Mouse (Mus musculus) neural tube, embryonic 12.5 days (tissue): ENCODE data around the gene Gm28845. TPM values are rescaled to one million over a fixed set of nuclear protein-coding genes. Genes with fewer than 3 reads are reported as not detected.

Source experiments
- ATAC-seq: fragments of 200-750 bp; cut with Nextera tagmentation; 2 replicates; pipeline ENCODE4 v1.8.0; 2017; ENCODE audit warnings: low read depth, mild to moderate bottlenecking, moderate TSS enrichment, moderate library complexity; ENCODE audit not compliant: low FRiP score
- H3K27ac ChIP-seq: fragments of 300-500 bp; sonication (generic); 2 replicates; pipeline ENCODE4 v1.5.1; 2016
- H3K27me3 ChIP-seq: fragments of 300-500 bp; sonication (generic); replicated peaks from 2 replicates; pipeline ENCODE4 v1.6.1; 2016; ENCODE audit warnings: mild to moderate bottlenecking
- H3K36me3 ChIP-seq: fragments of 300-500 bp; sonication (generic); 2 replicates; pipeline ENCODE4 v1.6.1; 2016; ENCODE audit warnings: mild to moderate bottlenecking
- H3K4me1 ChIP-seq: fragments of 300-500 bp; sonication (generic); 2 replicates; pipeline ENCODE4 v1.6.1; 2016
- H3K4me2 ChIP-seq: fragments of 300-500 bp; sonication (generic); replicated peaks from 2 replicates; pipeline ENCODE4 v1.6.1; 2016; ENCODE audit warnings: mild to moderate bottlenecking
- H3K4me3 ChIP-seq: fragments of 300-500 bp; sonication (generic); 2 replicates; pipeline ENCODE4 v1.5.1; 2016
- H3K9ac ChIP-seq: fragments of 300-500 bp; sonication (generic); 2 replicates; pipeline ENCODE4 v1.6.1; 2016; ENCODE audit warnings: mild to moderate bottlenecking
- H3K9me3 ChIP-seq: fragments of 300-500 bp; sonication (generic); 2 replicates; pipeline ENCODE4 v1.6.1; 2016; ENCODE audit warnings: mild to moderate bottlenecking
- WGBS: fragments of 180-500 bp; shearing (Covaris S2); methylation state at CpG from one replicate; pipeline ENCODE4 v1.1.7; 2016; 5-methylcytosine and 5-hydroxymethylcytosine counted together
- polyA plus RNA-seq: library from polyadenylated mRNA; unstranded; fragments of >200 nt; fragmentation: Nextera tagmentation; extraction: Ambion mirVana; gene quantifications from 2 replicates; pipeline ENCODE4 v1.2.1, GENCODE M21; 2016

The Gm28845 gene
- polyA plus RNA-seq, result not detected in 2 replicates

GRCm38 (mm10) chr1:65119438-65119837, at the start of gene Gm28845:
Gene Gm28845, minus strand, starts transcription at chr1:65119558.
- H3K4me3 ChIP-seq, result no peak within 1 kb of the TSS
- ATAC-seq, result no peak
- WGBS, result 87% methylated on average over 1 of the region's 1 CpGs

GRCm38 (mm10) chr1:65167496-65167895, 48.1 kb upstream of the Gm28845 start:
- no peaks in the 10 kb centered on the region for H3K9me3 ChIP-seq
- WGBS, result 91% methylated on average over 1 of the region's 1 CpGs
- H3K4me3 ChIP-seq, result no peak overlapping the region
- no peak overlapping the region for H3K9ac ChIP-seq
- no peak overlapping the region for H3K27ac ChIP-seq
- peaks cover 91% of the 10 kb centered on the region for H3K36me3 ChIP-seq
- no peaks in the 10 kb centered on the region for H3K27me3 ChIP-seq
- no peak for ATAC-seq
- no peaks in the 10 kb centered on the region for H3K4me1 ChIP-seq
- no peak overlapping the region for H3K4me2 ChIP-seq

More at GRCm38 (mm10) chr1:65119438-65119837, at the start of gene Gm28845:
- H3K9me3 ChIP-seq, result no peaks in the 10 kb centered on the region
- no peak within 1 kb of the TSS for H3K9ac ChIP-seq
- no peaks in the 10 kb centered on the region for H3K4me1 ChIP-seq
- no peaks in the 10 kb centered on the region for H3K36me3 ChIP-seq
- no peaks in the 10 kb centered on the region for H3K27me3 ChIP-seq
- no peak within 1 kb of the TSS for H3K27ac ChIP-seq
- H3K4me2 ChIP-seq, result no peak within 1 kb of the TSS

GRCm38 (mm10) chr1:65162210-65162609, 42.9 kb upstream of the Gm28845 start:
- 94% methylated on average over 1 of the region's 1 CpGs for WGBS
- ATAC-seq, result no peak

GRCm38 (mm10) chr1:65156111-65156510, 36.8 kb upstream of the Gm28845 start:
- no peak for ATAC-seq
- Histone ChIP-seq H3K4me1 (no peaks in the 10 kb centered on the region), H3K27ac (no peak overlapping the region), H3K27me3 (no peaks in the 10 kb centered on the region), H3K9ac (no peak overlapping the region), H3K36me3 (peaks cover 39% of the 10 kb centered on the region), H3K4me3 (no peak overlapping the region), H3K4me2 (no peak overlapping the region), H3K9me3 (no peaks in the 10 kb centered on the region)
- 98% methylated on average over 5 of the region's 5 CpGs for WGBS

More at GRCm38 (mm10) chr1:65162210-65162609, 42.9 kb upstream of the Gm28845 start:
- H3K4me2 ChIP-seq, result no peak overlapping the region
- H3K9me3 ChIP-seq, result no peaks in the 10 kb centered on the region
- H3K4me3 ChIP-seq, result no peak overlapping the region
- H3K36me3 ChIP-seq, result peaks cover 88% of the 10 kb centered on the region
- no peak overlapping the region for H3K27ac ChIP-seq
- H3K27me3 ChIP-seq, result no peaks in the 10 kb centered on the region
- H3K4me1 ChIP-seq, result no peaks in the 10 kb centered on the region
- no peak overlapping the region for H3K9ac ChIP-seq

- Histone ChIP-seq H3K27ac (no peak overlapping the region), H3K4me1 (no peaks in the 10 kb centered on the region), H3K9ac (no peak overlapping the region), H3K9me3 (no peaks in the 10 kb centered on the region), H3K4me2 (no peak overlapping the region), H3K27me3 (no peaks in the 10 kb centered on the region), H3K4me3 (no peak overlapping the region), H3K36me3 (peaks cover 27% of the 10 kb centered on the region)
- ATAC-seq, result no peak
These were observed 35.5 kb upstream of the Gm28845 start for GRCm38 (mm10) chr1:65154814-65155213.

GRCm38 (mm10) chr1:65147971-65148370, 28.6 kb upstream of the Gm28845 start:
- Histone ChIP-seq H3K4me3 (no peak overlapping the region), H3K27ac (no peak overlapping the region), H3K27me3 (no peaks in the 10 kb centered on the region), H3K4me1 (no peaks in the 10 kb centered on the region), H3K36me3 (no peaks in the 10 kb centered on the region), H3K9ac (no peak overlapping the region), H3K4me2 (no peak overlapping the region), H3K9me3 (no peaks in the 10 kb centered on the region)
- ATAC-seq, result no peak
- WGBS, result 82% methylated on average over 3 of the region's 3 CpGs

GRCm38 (mm10) chr1:65147326-65147725, 28.0 kb upstream of the Gm28845 start:
- H3K9ac ChIP-seq, result no peak overlapping the region
- no peak overlapping the region for H3K4me2 ChIP-seq
- no peak overlapping the region for H3K27ac ChIP-seq
- H3K27me3 ChIP-seq, result no peaks in the 10 kb centered on the region
- no peak for ATAC-seq
- no peak overlapping the region for H3K4me3 ChIP-seq
- WGBS, result 92% methylated on average over 5 of the region's 5 CpGs
- H3K9me3 ChIP-seq, result no peaks in the 10 kb centered on the region
- no peaks in the 10 kb centered on the region for H3K36me3 ChIP-seq
- H3K4me1 ChIP-seq, result no peaks in the 10 kb centered on the region

- 78% methylated on average over 2 of the region's 2 CpGs for WGBS
These were observed 27.2 kb upstream of the Gm28845 start for GRCm38 (mm10) chr1:65146601-65147000.

GRCm38 (mm10) chr1:65144783-65145182, 25.4 kb upstream of the Gm28845 start:
- no peaks in the 10 kb centered on the region for H3K4me1 ChIP-seq
- H3K27me3 ChIP-seq, result no peaks in the 10 kb centered on the region
- no peak for ATAC-seq
- H3K36me3 ChIP-seq, result no peaks in the 10 kb centered on the region
- H3K9me3 ChIP-seq, result no peaks in the 10 kb centered on the region
- no peak overlapping the region for H3K4me2 ChIP-seq
- WGBS, result 90% methylated on average over 2 of the region's 2 CpGs
- H3K9ac ChIP-seq, result no peak overlapping the region
- no peak overlapping the region for H3K27ac ChIP-seq
- no peak overlapping the region for H3K4me3 ChIP-seq

More at GRCm38 (mm10) chr1:65146601-65147000, 27.2 kb upstream of the Gm28845 start:
- no peak overlapping the region for H3K4me3 ChIP-seq
- H3K4me2 ChIP-seq, result no peak overlapping the region
- H3K9ac ChIP-seq, result no peak overlapping the region
- H3K27ac ChIP-seq, result no peak overlapping the region
- H3K4me1 ChIP-seq, result no peaks in the 10 kb centered on the region
- H3K36me3 ChIP-seq, result no peaks in the 10 kb centered on the region
- no peak for ATAC-seq
- no peaks in the 10 kb centered on the region for H3K9me3 ChIP-seq
- H3K27me3 ChIP-seq, result no peaks in the 10 kb centered on the region

GRCm38 (mm10) chr1:65137560-65137959, 18.2 kb upstream of the Gm28845 start:
- 80% methylated on average over 6 of the region's 6 CpGs for WGBS

GRCm38 (mm10) chr1:65132833-65133232, 13.5 kb upstream of the Gm28845 start:
- H3K4me2 ChIP-seq, result no peak overlapping the region
- H3K27ac ChIP-seq, result no peak overlapping the region
- WGBS, result 88% methylated on average over 1 of the region's 1 CpGs
- no peaks in the 10 kb centered on the region for H3K36me3 ChIP-seq
- H3K27me3 ChIP-seq, result no peaks in the 10 kb centered on the region
- no peak for ATAC-seq
- no peaks in the 10 kb centered on the region for H3K9me3 ChIP-seq
- no peak overlapping the region for H3K9ac ChIP-seq
- H3K4me1 ChIP-seq, result no peaks in the 10 kb centered on the region
- H3K4me3 ChIP-seq, result no peak overlapping the region

More at GRCm38 (mm10) chr1:65137560-65137959, 18.2 kb upstream of the Gm28845 start:
- Histone ChIP-seq H3K27me3 (no peaks in the 10 kb centered on the region), H3K4me3 (no peak overlapping the region), H3K9ac (no peak overlapping the region), H3K36me3 (no peaks in the 10 kb centered on the region), H3K9me3 (no peaks in the 10 kb centered on the region), H3K4me1 (no peaks in the 10 kb centered on the region), H3K27ac (no peak overlapping the region), H3K4me2 (no peak overlapping the region)
- no peak for ATAC-seq

GRCm38 (mm10) chr1:65131671-65132070, 12.3 kb upstream of the Gm28845 start:
- Histone ChIP-seq H3K27ac (no peak overlapping the region), H3K9me3 (no peaks in the 10 kb centered on the region), H3K9ac (no peak overlapping the region), H3K36me3 (no peaks in the 10 kb centered on the region), H3K4me1 (no peaks in the 10 kb centered on the region), H3K27me3 (no peaks in the 10 kb centered on the region), H3K4me2 (no peak overlapping the region), H3K4me3 (no peak overlapping the region)
- WGBS, result 94% methylated on average over 1 of the region's 1 CpGs
- no peak for ATAC-seq

GRCm38 (mm10) chr1:65130226-65130625, 10.9 kb upstream of the Gm28845 start:
- Histone ChIP-seq H3K9ac (no peak overlapping the region), H3K4me3 (no peak overlapping the region), H3K4me1 (no peaks in the 10 kb centered on the region), H3K27ac (no peak overlapping the region), H3K9me3 (no peaks in the 10 kb centered on the region), H3K4me2 (no peak overlapping the region), H3K27me3 (no peaks in the 10 kb centered on the region), H3K36me3 (no peaks in the 10 kb centered on the region)
- 74% methylated on average over 3 of the region's 3 CpGs for WGBS
- no peak for ATAC-seq
